Mouse (Mus musculus): ENCODE data around the gene Slc35c1.

DNA sequence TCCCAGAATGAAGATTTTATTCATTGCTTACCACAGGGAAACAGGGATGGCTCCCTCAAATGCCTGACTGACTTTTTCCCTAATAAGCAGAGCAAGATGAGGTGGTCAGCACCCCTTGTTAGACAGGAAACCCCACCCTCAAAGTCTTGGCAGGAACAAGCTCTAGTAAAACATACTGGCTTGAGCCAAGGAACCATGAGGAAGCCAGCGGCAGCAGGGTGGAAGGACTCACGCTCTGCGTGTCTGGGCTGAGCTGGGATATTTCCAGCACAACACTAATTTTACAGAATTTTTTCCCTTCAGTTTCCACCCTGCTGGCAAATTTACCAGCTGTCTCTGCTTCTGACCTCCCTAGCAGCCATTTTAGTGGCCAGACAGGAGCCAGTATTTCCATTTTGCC, 33.9 kb downstream of the Slc35c1 start:
- TF ChIP-seq GATA1 (IDR thresholded peaks at IDR 0.05; ENCODE audit: low read length) (no peak), TAL1 (IDR thresholded peaks at IDR 0.05; ENCODE audit: low read length) (no peak)

All from erythroblast, embryonic 14.5 days (primary cell).